Mouse (Mus musculus) forebrain, embryonic 13.5 days (tissue): ENCODE measurements around the gene Zfp1. TPM values are rescaled to one million over a fixed set of nuclear protein-coding genes. Genes with fewer than 3 reads are reported as not detected.

Experiments used
- ATAC-seq: fragments of 200-750 bp; cut with Nextera tagmentation; 2 replicates; pipeline ENCODE4 v1.8.0; 2017
- H3K27ac ChIP-seq: fragments of 300-500 bp; sonication (generic); 2 replicates; pipeline ENCODE4 v1.5.1; 2015; ENCODE audit warnings: inconsistent platforms, mild to moderate bottlenecking, moderate library complexity
- H3K27me3 ChIP-seq: fragments of 300-500 bp; sonication (generic); 2 replicates; pipeline ENCODE4 v1.6.1; 2015; ENCODE audit warnings: mild to moderate bottlenecking, inconsistent platforms
- H3K36me3 ChIP-seq: fragments of 300-500 bp; sonication (generic); 2 replicates; pipeline ENCODE4 v1.6.1; 2015; ENCODE audit warnings: mild to moderate bottlenecking, inconsistent platforms; ENCODE audit not compliant: poor library complexity, severe bottlenecking
- H3K4me1 ChIP-seq: fragments of 300-500 bp; sonication (generic); 2 replicates; pipeline ENCODE4 v1.6.1; 2015; ENCODE audit warnings: inconsistent platforms
- H3K4me2 ChIP-seq: fragments of 300-500 bp; sonication (generic); 2 replicates; pipeline ENCODE4 v1.6.1; 2015; ENCODE audit warnings: inconsistent platforms, mild to moderate bottlenecking, moderate library complexity
- H3K4me3 ChIP-seq: fragments of 300-500 bp; sonication (generic); 2 replicates; pipeline ENCODE4 v1.5.1; 2015; ENCODE audit warnings: mild to moderate bottlenecking, inconsistent platforms
- H3K9ac ChIP-seq: fragments of 300-500 bp; sonication (generic); 2 replicates; pipeline ENCODE4 v1.6.1; 2015; ENCODE audit warnings: mild to moderate bottlenecking, inconsistent platforms
- H3K9me3 ChIP-seq: fragments of 300-500 bp; sonication (generic); replicated peaks from 2 replicates; pipeline ENCODE4 v1.6.1; 2016; ENCODE audit warnings: inconsistent platforms
- WGBS: fragments of 180-500 bp; shearing (Covaris S2); methylation state at CpG from one replicate; pipeline ENCODE4 v1.1.7; 2015; 5-methylcytosine and 5-hydroxymethylcytosine counted together
- microRNA-seq: library from miRNA; unstranded; fragments of <30 nt; microRNA quantifications from one replicate; pipeline ENCODE4, GENCODE M21; 2016
- polyA plus RNA-seq: library from polyadenylated mRNA; unstranded; fragments of >200 nt; fragmentation: Nextera tagmentation; extraction: Ambion mirVana; gene quantifications from 2 replicates; pipeline ENCODE4 v1.2.1, GENCODE M21; 2015

Zfp1 gene
- polyA plus RNA-seq, 1 experiment from 2014 or later = 27.3 TPM

- H3K36me3 ChIP-seq = peaks cover 55% of the 10 kb centered on the region
- H3K4me3 ChIP-seq = no peak overlapping the region
- no peak for ATAC-seq
- peak overlapping the region; percentile 58 for H3K9ac ChIP-seq
- H3K27ac ChIP-seq = peak overlapping the region; percentile 98
- H3K4me2 ChIP-seq = peak overlapping the region; percentile 37; the same call in 1 of the 2 replicates
- no peaks in the 10 kb centered on the region for H3K27me3 ChIP-seq
- 48% methylated on average over 6 of the region's 6 CpGs for WGBS
- peaks cover 40% of the 10 kb centered on the region for H3K4me1 ChIP-seq
- H3K9me3 ChIP-seq = no peaks in the 10 kb centered on the region
These were observed 74.7 kb downstream of the Zfp1 start for GRCm38 (mm10) chr8:111717866-111718265.

GRCm38 (mm10) chr8:111718937-111719336, 75.7 kb downstream of the Zfp1 start:
- peaks cover 44% of the 10 kb centered on the region for H3K36me3 ChIP-seq
- H3K9me3 ChIP-seq = no peaks in the 10 kb centered on the region
- no peaks in the 10 kb centered on the region for H3K27me3 ChIP-seq
- peaks cover 40% of the 10 kb centered on the region for H3K4me1 ChIP-seq
- H3K9ac ChIP-seq = no peak overlapping the region
- H3K4me2 ChIP-seq = no peak overlapping the region
- ATAC-seq = no peak
- WGBS = 54% methylated on average over 5 of the region's 5 CpGs
- H3K4me3 ChIP-seq = no peak overlapping the region
- peak overlapping the region; percentile 98; the same call in 1 of the 2 replicates for H3K27ac ChIP-seq

- no peak for ATAC-seq
- Histone ChIP-seq H3K4me3 (no peak overlapping the region), H3K4me1 (peaks cover 40% of the 10 kb centered on the region), H3K9me3 (no peaks in the 10 kb centered on the region), H3K27me3 (no peaks in the 10 kb centered on the region), H3K27ac (no peak overlapping the region), H3K36me3 (peaks cover 32% of the 10 kb centered on the region), H3K4me2 (no peak overlapping the region), H3K9ac (no peak overlapping the region)
- WGBS = 80% methylated on average over 4 of the region's 4 CpGs
These were observed 76.9 kb downstream of the Zfp1 start for GRCm38 (mm10) chr8:111720115-111720544.

Small RNA genes lying within 50 kb of the gene (microRNA-seq; reads per million reads assigned to microRNA genes)
- not detected for gene Mir7076

Other genes starting within 250 kb of the Zfp1 start
- gene Fa2h, start 249.6 kb upstream of the Zfp1 start, polyA plus RNA-seq = not detected in 2 replicates
- gene Wdr59, start 121.3 kb upstream of the Zfp1 start, polyA plus RNA-seq = 5.7 and 6.5 TPM in 2 replicates
- 48.0 and 48.7 TPM in 2 replicates for gene Znrf1, start 107.3 kb upstream of the Zfp1 start, polyA plus RNA-seq
- 0.23 and 0.31 TPM in 2 replicates for gene Ldhd, start 13.0 kb upstream of the Zfp1 start, polyA plus RNA-seq
- 1.7 TPM in 1 of 2 replicates, not detected in the other for gene Ctrb1, start 47.6 kb downstream of the Zfp1 start, polyA plus RNA-seq
- 49.9 and 50.0 TPM in 2 replicates for gene Bcar1, start 100.4 kb downstream of the Zfp1 start, polyA plus RNA-seq
- 184 and 193 TPM in 2 replicates for gene Cfdp1, start 210.9 kb downstream of the Zfp1 start, polyA plus RNA-seq
- 6.7 and 6.8 TPM in 2 replicates for gene Tmem170, start 233.3 kb downstream of the Zfp1 start, polyA plus RNA-seq